Mouse (Mus musculus) testis, adult 2 months (tissue): Measurements from ENCODE around the gene Uri1.

Experiments
- CTCF ChIP-seq: fragments of 200-500 bp; IDR thresholded peaks from 2 replicates; pipeline ENCODE4 v1.5.1; 2012; ENCODE audit warnings: low read depth, mild to moderate bottlenecking, inconsistent platforms, low read length, moderate library complexity; ENCODE audit not compliant: control insufficient read depth, insufficient read depth, insufficient replicate concordance
- POLR2A ChIP-seq: fragments of 200-500 bp; IDR thresholded peaks from 2 replicates; pipeline ENCODE4 v1.6.1; 2012; ENCODE audit warnings: low read depth, mild to moderate bottlenecking, inconsistent platforms, low read length, moderate library complexity; ENCODE audit not compliant: control insufficient read depth

- TF ChIP-seq CTCF (no peak), POLR2A (no peak)
These were observed 3.6 kb downstream of the Uri1 start for GRCm38 (mm10) chr7:38019770-38020169.
